Mouse (Mus musculus): ENCODE results near the gene Tnfsf15.

DNA sequence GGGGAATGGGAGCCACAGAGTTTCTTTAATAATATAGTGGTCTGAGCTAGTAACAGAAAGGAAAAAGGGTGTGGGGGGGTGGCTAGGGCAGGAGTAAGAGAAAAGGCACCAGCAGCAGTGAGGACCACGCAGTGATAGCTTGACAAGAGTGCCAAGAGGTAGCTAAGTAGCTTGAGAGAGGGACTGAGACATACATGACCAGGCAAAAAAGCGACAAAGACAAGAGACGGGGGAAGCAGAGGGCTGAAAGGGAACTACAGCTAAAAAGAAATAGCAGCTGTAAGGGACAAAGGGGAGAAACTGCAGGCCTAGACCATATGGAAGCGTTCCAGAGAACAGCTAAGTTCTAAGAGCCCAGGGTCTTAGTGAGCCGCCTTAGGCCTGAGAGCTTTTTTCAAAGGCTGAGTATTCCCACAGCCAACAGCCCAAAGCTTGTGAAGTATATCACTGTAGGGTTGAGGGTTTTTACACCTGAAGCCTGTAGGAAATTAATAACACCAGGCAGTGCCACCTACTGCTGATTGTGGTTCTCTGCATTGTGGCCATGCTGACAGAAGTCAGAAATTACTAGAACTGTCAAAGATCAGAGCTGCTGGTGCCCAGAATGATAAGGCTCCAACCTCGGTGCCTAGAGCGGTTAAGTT is 38.2 kb upstream of the Tnfsf15 start:
- TF ChIP-seq POLR2A (IDR thresholded peaks at IDR 0.05; ENCODE audit: insufficient read length, low read depth): no peak
- TF ChIP-seq TCF12 (IDR thresholded peaks at IDR 0.05; ENCODE audit: insufficient read depth, poor library complexity, severe bottlenecking): no peak
- no peak for TF ChIP-seq USF1 (IDR thresholded peaks at IDR 0.05; ENCODE audit: low read depth)
- TF ChIP-seq MYOD1 (IDR thresholded peaks at IDR 0.05; ENCODE audit: control insufficient read depth in 1 of 3, insufficient read length in 2 of 3, low read depth in 2 of 3): no peak
- TF ChIP-seq CEBPB (IDR thresholded peaks at IDR 0.05; ENCODE audit: insufficient read depth, poor library complexity, severe bottlenecking): no peak
- no peak for TF ChIP-seq POLR2AphosphoS2 (IDR thresholded peaks at IDR 0.05; ENCODE audit: insufficient read length, low read depth)
- TF ChIP-seq MAX (IDR thresholded peaks at IDR 0.05; ENCODE audit: low read depth): no peak
- no peak for TF ChIP-seq E2F4 (IDR thresholded peaks at IDR 0.05; ENCODE audit: insufficient read depth)
- no peak for TF ChIP-seq SRF (IDR thresholded peaks at IDR 0.05; ENCODE audit: control insufficient read depth, insufficient read length, low read depth)
- no peak for TF ChIP-seq MYOG (IDR thresholded peaks at IDR 0.05; ENCODE audit: control insufficient read depth in 1 of 3, insufficient read depth in 1 of 3, insufficient read length in 2 of 3, low read depth in 2 of 3)
- no peak for TF ChIP-seq REST (IDR thresholded peaks at IDR 0.05; ENCODE audit: insufficient read depth, insufficient read length)
- no peak for TF ChIP-seq TCF3 (IDR thresholded peaks at IDR 0.05; ENCODE audit: insufficient read length, low read depth)

All from myocyte (in vitro differentiated cells).